Mouse (Mus musculus) CH12.LX (cell line): ENCODE measurements around the gene Dcaf6.

ENCODE experiments used
- BHLHE40 ChIP-seq: IDR thresholded peaks from 2 replicates; pipeline ENCODE4 v1.6.1; 2011; ENCODE audit warnings: mild to moderate bottlenecking, low read depth, low read length, improper control_type of control experiment
- CHD2 ChIP-seq: IDR thresholded peaks from 2 replicates; pipeline ENCODE4 v1.6.1; 2011; ENCODE audit warnings: low read length, improper control_type of control experiment
- CTCF ChIP-seq, 2 experiments: IDR thresholded peaks in 1 of 2; conservative IDR thresholded peaks in 1 of 2; 2 replicates each; pipeline ENCODE4 v1.5.1; 2011 to 2012; ENCODE audit warnings: low read depth in 2 of 2, low read length in 2 of 2, improper control_type of control experiment in 1 of 2, inconsistent platforms in 1 of 2, mild to moderate bottlenecking in 1 of 2, moderate library complexity in 1 of 2
- E2F4 ChIP-seq: IDR thresholded peaks from 2 replicates; pipeline ENCODE4 v1.6.1; 2011; ENCODE audit warnings: low read depth, low read length, improper control_type of control experiment; ENCODE audit not compliant: insufficient replicate concordance
- EP300 ChIP-seq: IDR thresholded peaks from 2 replicates; pipeline ENCODE4 v1.6.1; 2011; ENCODE audit warnings: low read length, improper control_type of control experiment
- HCFC1 ChIP-seq: IDR thresholded peaks from 2 replicates; pipeline ENCODE4 v1.6.1; 2012; ENCODE audit warnings: low read depth, mild to moderate bottlenecking, inconsistent platforms, low read length, improper control_type of control experiment
- MAX ChIP-seq: IDR thresholded peaks from 2 replicates; pipeline ENCODE4 v1.6.1; 2011; ENCODE audit warnings: low read length, improper control_type of control experiment
- MEF2A ChIP-seq: IDR thresholded peaks from 2 replicates; pipeline ENCODE4 v1.6.1; 2014; ENCODE audit warnings: low read depth, mild to moderate bottlenecking, inconsistent platforms, low read length, improper control_type of control experiment, borderline replicate concordance
- MXI1 ChIP-seq: IDR thresholded peaks from 2 replicates; pipeline ENCODE4 v1.6.1; 2011; ENCODE audit warnings: mild to moderate bottlenecking, low read depth, low read length, improper control_type of control experiment
- NELFE ChIP-seq: IDR thresholded peaks from 2 replicates; pipeline ENCODE4 v1.6.1; 2011; ENCODE audit warnings: low read depth, low read length, improper control_type of control experiment
- POLR2A ChIP-seq: IDR thresholded peaks from 2 replicates; pipeline ENCODE4 v1.6.1; 2011; ENCODE audit warnings: low read depth, mild to moderate bottlenecking, improper control_type of control experiment, low read length
- SMC3 ChIP-seq: IDR thresholded peaks from 2 replicates; pipeline ENCODE4 v1.6.1; 2011; ENCODE audit warnings: low read depth, low read length, improper control_type of control experiment
- TCF12 ChIP-seq: IDR thresholded peaks from 2 replicates; pipeline ENCODE4 v1.6.1; 2014; ENCODE audit warnings: low read depth, mild to moderate bottlenecking, inconsistent platforms, low read length, improper control_type of control experiment
- ZC3H11A ChIP-seq: IDR thresholded peaks from 2 replicates; pipeline ENCODE4 v1.6.1; 2012; ENCODE audit warnings: low read depth, mild to moderate bottlenecking, inconsistent platforms, low read length, improper control_type of control experiment

- TF ChIP-seq EP300 (no peak), SMC3 (no peak), TCF12 (no peak), MXI1 (no peak), CTCF (conservative IDR thresholded peaks at IDR 0.05 in 1 of 2, IDR thresholded peaks at IDR 0.05 in 1 of 2; ENCODE audit: low read depth in 2 of 2, low read length in 2 of 2) (no peak), MEF2A (no peak), E2F4 (no peak), NELFE (no peak), MAX (no peak), ZC3H11A (no peak), POLR2A (no peak), HCFC1 (no peak), BHLHE40 (no peak), CHD2 (no peak)
Observed at GRCm38 (mm10) chr1:165280741-165281140, 179.5 kb downstream of the Dcaf6 start.
